ENCODE assay signal across 22 mouse cellular contexts in genomic region chr1:89082171-89082882, GRCm38 (mm10). TPM values are rescaled to one million over a fixed set of nuclear protein-coding genes. Genes with fewer than 3 reads are reported as not detected.
DNase-seq lines count a peak whose midpoint lies in the region; ATAC-seq lines count a peak whose summit lies in the region.
"Had no signal": no experiment of that assay in that cellular context is flagged by ENCODE, and none has a peak within 500 bp of the region (broad histone marks: within the 10 kb centered on the region; RNA-seq: fewer than 3 reads in every experiment).

No protein-coding gene starts in this region.

- peaks cover 67% of the 10 kb centered on the region for H3K4me1 ChIP-seq in hindbrain, embryonic 13.5 days (replicated peaks)
- peaks cover 25% of the 10 kb centered on the region for H3K4me1 ChIP-seq in hindbrain, embryonic 14.5 days (replicated peaks; ENCODE audit: control insufficient read depth, insufficient read depth, low read length)
- peaks cover 68% of the 10 kb centered on the region for H3K4me1 ChIP-seq in neural tube, embryonic 12.5 days

- H3K9ac ChIP-seq in hindbrain, embryonic 13.5 days = no peak overlapping the region
- no peak overlapping the region for H3K9ac ChIP-seq in hindbrain, embryonic 14.5 days
- no peak overlapping the region for H3K9ac ChIP-seq in neural tube, embryonic 12.5 days
- H3K9ac ChIP-seq: neural tube, embryonic 13.5 days had no signal

- 25% methylated on average over 14 of the region's 14 CpGs for WGBS in hindbrain, embryonic 13.5 days
- 30% methylated on average over 14 of the region's 14 CpGs for WGBS in hindbrain, embryonic 14.5 days
- WGBS in neural tube, embryonic 12.5 days = 23% methylated on average over 14 of the region's 14 CpGs

- no peak overlapping the region for H3K4me2 ChIP-seq in hindbrain, embryonic 13.5 days
- no peak overlapping the region for H3K4me2 ChIP-seq in hindbrain, embryonic 14.5 days (replicated peaks)
- 0 out of 2 replicates have a peak overlapping the region, but pooled peaks have one; percentile 9 for H3K4me2 ChIP-seq in neural tube, embryonic 12.5 days (replicated peaks)
- H3K4me2 ChIP-seq: neural tube, embryonic 13.5 days had no signal

- ATAC-seq in hindbrain, embryonic 13.5 days (ENCODE audit: low FRiP score) = no peak
- no peak for ATAC-seq in hindbrain, embryonic 14.5 days (ENCODE audit: low FRiP score)
- ATAC-seq in neural tube, embryonic 12.5 days (ENCODE audit: low FRiP score, low read depth) = no peak
- ATAC-seq: hindbrain, embryonic 16.5 days; Patski had no signal

- peak; percentile 2 for DNase-seq in adrenal gland, postnatal 10 days
- DNase-seq in adrenal gland, postnatal 36 days = no peak
- no peak for DNase-seq in hindbrain, embryonic 14.5 days (ENCODE audit: low spot score)
- no peak for DNase-seq in neural tube, embryonic 10.5 days (ENCODE audit: extremely low spot score, low spot score)
- DNase-seq in embryo, embryonic 9.5 days (ENCODE audit: extremely low spot score) = peak; percentile 47
- no peak for DNase-seq in yolk sac, embryonic 10.5 days (ENCODE audit: low spot score)
- DNase-seq: adrenal gland, adult 8-10 months; cerebellum, adult 9-11 months; gastrocnemius, adult 2 months; liver; lung, postnatal 36 days; right cerebral cortex, postnatal 14 days; spleen, adult 18-20 months; thymus, adult 2 months had no signal

- H3K36me3 ChIP-seq in hindbrain, embryonic 13.5 days = no peaks in the 10 kb centered on the region
- H3K36me3 ChIP-seq in hindbrain, embryonic 14.5 days (replicated peaks; ENCODE audit: control insufficient read depth, insufficient read depth) = no peaks in the 10 kb centered on the region
- H3K36me3 ChIP-seq in neural tube, embryonic 12.5 days = peaks cover 3% of the 10 kb centered on the region
- H3K36me3 ChIP-seq: neural tube, embryonic 13.5 days had no signal

- no peaks in the 10 kb centered on the region for H3K27me3 ChIP-seq in hindbrain, embryonic 13.5 days
- no peaks in the 10 kb centered on the region for H3K27me3 ChIP-seq in hindbrain, embryonic 14.5 days (ENCODE audit: control insufficient read depth, insufficient read depth, low read length)
- no peaks in the 10 kb centered on the region for H3K27me3 ChIP-seq in neural tube, embryonic 12.5 days (replicated peaks)
- H3K27me3 ChIP-seq: neural tube, embryonic 13.5 days; Patski had no signal

- H3K27ac ChIP-seq in hindbrain, embryonic 13.5 days = 0 out of 2 replicates have a peak overlapping the region, but pooled peaks have one; percentile 35
- no peak overlapping the region for H3K27ac ChIP-seq in hindbrain, embryonic 14.5 days
- H3K27ac ChIP-seq in neural tube, embryonic 12.5 days = no peak overlapping the region
- H3K27ac ChIP-seq: gastrocnemius, adult 2 months; kidney, postnatal 0 days; neural tube, embryonic 13.5 days had no signal

- H3K9me3 ChIP-seq in hindbrain, embryonic 13.5 days = no peaks in the 10 kb centered on the region
- no peaks in the 10 kb centered on the region for H3K9me3 ChIP-seq in hindbrain, embryonic 14.5 days (ENCODE audit: control insufficient read depth, low read length)
- no peaks in the 10 kb centered on the region for H3K9me3 ChIP-seq in neural tube, embryonic 12.5 days
- H3K9me3 ChIP-seq: forebrain, embryonic 10.5 days; neural tube, embryonic 13.5 days had no signal

- H3K4me3 ChIP-seq in hindbrain, embryonic 13.5 days = no peak overlapping the region
- H3K4me3 ChIP-seq in hindbrain, embryonic 14.5 days (replicated peaks; ENCODE audit: low read length) = no peak overlapping the region
- H3K4me3 ChIP-seq in neural tube, embryonic 12.5 days = no peak overlapping the region
- H3K4me3 ChIP-seq: forebrain, embryonic 10.5 days; gastrocnemius, adult 2 months; neural tube, embryonic 13.5 days had no signal

RNA-seq across cellular contexts. Expression of gene Sh3bp4, which starts 12.1 kb away (rescaled TPM):
- total RNA-seq in adrenal gland, postnatal 10 days (2021) = 10 to 100 TPM; 13.4 to 17.6 TPM
- 10 to 100 TPM; 14.1 to 17.8 TPM for total RNA-seq in adrenal gland, postnatal 36 days (2021)
- polyA plus RNA-seq in hindbrain, embryonic 13.5 days (2015; fragmentation: Nextera tagmentation; extraction: Ambion mirVana) = 19.5 and 20.9 TPM in 2 replicates
- 15.5 and 15.7 TPM in 2 replicates for polyA plus RNA-seq in hindbrain, embryonic 14.5 days (2014; fragmentation: Nextera tagmentation; extraction: Ambion mirVana)
- polyA plus RNA-seq in neural tube, embryonic 12.5 days (2016; fragmentation: Nextera tagmentation; extraction: Ambion mirVana) = 35.3 and 37.4 TPM in 2 replicates
- total RNA-seq: megakaryocyte-erythroid progenitor cell, adult 5-6 weeks had no signal

Comparison
In these comparisons a context has a peak if more than half of its experiments do, and no peak if none do; other contexts are left out.
1. DNase-seq: peak in adrenal gland, postnatal 10 days (single experiment) and embryo, embryonic 9.5 days (single experiment); none in adrenal gland, postnatal 36 days (0 of 2), hindbrain, embryonic 14.5 days (single experiment), neural tube, embryonic 10.5 days (single experiment) and yolk sac, embryonic 10.5 days (single experiment).